Mouse (Mus musculus) thymus, adult 2 months (tissue): ENCODE data around the gene Dner. TPM values are rescaled to one million over a fixed set of nuclear protein-coding genes. Genes with fewer than 3 reads are reported as not detected.

Experiments used
- DNase-seq: peaks from one replicate; pipeline ENCODE4 v3.0.0; 2021
- H3K27ac ChIP-seq: fragments of 200-500 bp; 2 replicates; pipeline ENCODE4 v1.5.1; 2012; ENCODE audit warnings: low read length, control low read depth; ENCODE audit not compliant: control insufficient read depth, insufficient read depth
- H3K27me3 ChIP-seq: fragments of 200-500 bp; 2 replicates; pipeline ENCODE4 v1.6.1; 2012; ENCODE audit warnings: mild to moderate bottlenecking, low read length, moderate library complexity, mixed read lengths; ENCODE audit not compliant: control insufficient read depth, insufficient read depth
- H3K36me3 ChIP-seq: fragments of 200-500 bp; 2 replicates; pipeline ENCODE4 v1.6.1; 2012; ENCODE audit warnings: mild to moderate bottlenecking, low read length, moderate library complexity; ENCODE audit not compliant: control insufficient read depth, insufficient read depth
- H3K4me1 ChIP-seq: fragments of 200-500 bp; replicated peaks from 2 replicates; pipeline ENCODE4 v1.6.1; 2012; ENCODE audit warnings: low read length; ENCODE audit not compliant: control insufficient read depth, insufficient read depth
- H3K4me3 ChIP-seq: fragments of 200-500 bp; 2 replicates; pipeline ENCODE4 v1.5.1; 2012; ENCODE audit warnings: mild to moderate bottlenecking, low read length, control low read depth, moderate library complexity; ENCODE audit not compliant: control insufficient read depth, insufficient read depth
- CTCF ChIP-seq: fragments of 200-500 bp; IDR thresholded peaks from 2 replicates; pipeline ENCODE4 v1.5.1; 2012; ENCODE audit warnings: mild to moderate bottlenecking, control low read depth, low read length, moderate library complexity, borderline replicate concordance; ENCODE audit not compliant: control insufficient read depth, poor library complexity, insufficient read depth; ENCODE audit errors: extremely low read depth
- POLR2A ChIP-seq: fragments of 200-500 bp; IDR thresholded peaks from 2 replicates; pipeline ENCODE4 v1.6.1; 2012; ENCODE audit warnings: mild to moderate bottlenecking, low read length, control low read depth, moderate library complexity; ENCODE audit not compliant: control insufficient read depth, poor library complexity, insufficient read depth; ENCODE audit errors: extremely low read depth
- WGBS: fragments of 180-500 bp; shearing (Covaris S2); methylation state at CpG from one replicate; pipeline ENCODE4 v1.1.7; 2018; 5-methylcytosine and 5-hydroxymethylcytosine counted together
- polyA plus RNA-seq: library from polyadenylated mRNA; depleted of rRNA; stranded (reverse); fragments of >200 nt; gene quantifications from 2 replicates; pipeline ENCODE4 v1.2.3, GENCODE M21; 2012

Dner gene
- polyA plus RNA-seq, 1 experiment = 0.22 TPM

DNA sequence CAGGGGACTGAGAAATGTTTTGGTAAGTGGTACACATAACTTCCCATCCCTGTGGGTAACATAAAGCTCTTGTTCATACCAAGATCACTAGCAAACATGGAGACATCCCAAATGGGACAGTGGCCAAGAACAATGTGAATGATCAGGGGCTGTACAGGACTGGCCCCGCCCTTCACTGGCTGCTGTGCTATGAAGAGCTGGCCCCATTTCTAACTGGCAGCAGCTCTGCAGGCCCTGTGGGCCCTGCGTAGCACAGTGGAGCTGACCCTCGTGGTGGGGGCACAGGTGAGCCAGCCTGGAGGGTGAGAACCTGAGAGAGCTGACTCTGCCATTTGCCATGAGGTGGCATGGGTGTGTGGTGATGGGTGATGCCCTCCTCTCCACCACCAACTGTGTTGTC is 100.0 kb downstream of the Dner start:
- 76% methylated on average over 3 of the region's 3 CpGs for WGBS
- Histone ChIP-seq H3K4me3 (no peak overlapping the region), H3K27ac (no peak overlapping the region), H3K36me3 (no peaks in the 10 kb centered on the region), H3K4me1 (no peaks in the 10 kb centered on the region), H3K27me3 (no peaks in the 10 kb centered on the region)
- TF ChIP-seq CTCF (no peak), POLR2A (no peak)
- DNase-seq = no peak

DNA sequence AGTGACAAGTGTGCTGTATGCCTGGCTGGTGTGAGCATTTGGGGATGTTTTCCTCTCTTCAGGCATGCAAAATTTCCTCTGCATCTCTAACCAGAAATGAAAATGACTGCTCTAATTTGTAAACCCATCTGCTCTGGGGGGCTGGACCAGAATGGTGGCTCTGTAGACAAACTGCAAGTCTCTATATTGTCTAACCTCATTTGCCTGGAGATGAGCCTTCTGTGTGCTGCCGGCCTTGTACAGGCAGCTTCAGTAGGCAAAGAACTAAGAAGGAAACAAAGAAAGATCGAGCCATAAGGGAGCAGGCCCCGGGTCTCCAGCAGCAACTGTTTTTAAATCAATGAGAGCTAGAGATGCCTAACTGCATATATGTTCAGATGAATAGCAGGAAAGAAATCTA is 103.6 kb downstream of the Dner start:
- TF ChIP-seq POLR2A = no peak
- TF ChIP-seq CTCF = no peak
- DNase-seq = no peak
- Histone ChIP-seq H3K27ac (no peak overlapping the region), H3K4me3 (no peak overlapping the region), H3K27me3 (no peaks in the 10 kb centered on the region), H3K36me3 (no peaks in the 10 kb centered on the region), H3K4me1 (no peaks in the 10 kb centered on the region)
- 94% methylated on average over 3 of the region's 3 CpGs for WGBS

DNA sequence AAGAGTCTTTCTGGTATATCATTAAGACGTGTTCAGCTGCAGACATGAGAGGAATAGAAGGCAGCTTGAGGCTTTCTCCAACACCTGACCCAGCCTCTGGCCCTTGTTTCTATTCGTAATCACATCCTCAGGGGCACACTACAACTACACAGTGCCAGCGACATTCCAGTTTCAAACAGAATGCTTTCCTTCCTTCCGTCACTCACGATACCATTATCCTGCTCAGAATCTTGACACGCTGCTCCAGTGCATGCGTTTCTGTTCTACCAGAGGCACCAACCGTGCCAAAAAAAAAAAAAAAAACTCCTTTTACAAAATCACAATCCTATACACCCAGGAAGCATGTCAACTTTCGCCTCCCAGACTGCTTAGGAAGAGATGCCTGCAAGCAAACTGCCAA is 105.5 kb downstream of the Dner start:
- H3K4me1 ChIP-seq = no peaks in the 10 kb centered on the region
- 89% methylated on average over 9 of the region's 9 CpGs for WGBS
- TF ChIP-seq CTCF (no peak), POLR2A (no peak)
- no peak overlapping the region for H3K27ac ChIP-seq
- no peaks in the 10 kb centered on the region for H3K36me3 ChIP-seq
- H3K4me3 ChIP-seq = no peak overlapping the region
- no peak for DNase-seq
- no peaks in the 10 kb centered on the region for H3K27me3 ChIP-seq

DNA sequence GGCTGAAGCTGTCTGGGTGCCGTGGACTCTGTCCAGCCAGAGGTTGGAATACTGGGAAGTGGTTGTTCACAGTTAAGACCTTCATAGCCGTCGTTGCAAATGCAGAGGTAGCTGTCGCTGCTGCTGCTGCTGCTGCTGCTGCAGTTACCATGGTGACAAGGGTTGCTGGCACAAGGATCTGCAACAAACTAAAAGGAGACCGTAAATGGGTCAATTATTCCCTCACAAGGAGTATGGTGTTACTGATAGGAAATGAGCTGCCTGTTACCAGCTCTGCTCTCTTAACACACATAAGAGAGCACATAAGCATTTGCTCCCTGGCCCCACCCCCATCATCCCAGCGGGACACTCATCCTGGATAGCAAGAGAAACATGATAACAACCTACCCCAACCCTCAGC is 110.6 kb downstream of the Dner start:
- TF ChIP-seq POLR2A (no peak), CTCF (no peak)
- WGBS = 43% methylated on average over 6 of the region's 6 CpGs
- Histone ChIP-seq H3K27me3 (no peaks in the 10 kb centered on the region), H3K4me1 (no peaks in the 10 kb centered on the region), H3K27ac (no peak overlapping the region), H3K4me3 (no peak overlapping the region), H3K36me3 (no peaks in the 10 kb centered on the region)
- DNase-seq = no peak

DNA sequence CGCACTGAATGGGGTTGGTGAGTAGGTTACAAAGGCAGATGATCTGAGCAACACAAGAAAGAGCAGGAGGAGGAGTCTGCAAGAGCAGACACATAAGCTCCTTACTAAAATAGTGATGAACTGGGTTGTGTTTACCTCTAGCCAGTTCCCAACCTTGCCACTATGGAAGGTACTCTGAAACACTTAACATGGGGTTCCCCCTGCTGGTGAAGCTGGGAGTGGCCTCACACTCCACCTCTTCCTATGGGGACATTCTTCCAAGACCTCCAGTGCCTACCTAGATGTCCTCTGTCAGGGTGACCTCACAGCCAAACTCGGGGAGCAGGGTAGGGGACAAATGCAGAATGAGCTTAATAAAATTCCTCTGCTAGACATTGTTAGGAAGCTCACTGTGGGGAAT is 114.2 kb downstream of the Dner start:
- TF ChIP-seq CTCF = no peak
- no peak for TF ChIP-seq POLR2A
- no peak for DNase-seq

DNA sequence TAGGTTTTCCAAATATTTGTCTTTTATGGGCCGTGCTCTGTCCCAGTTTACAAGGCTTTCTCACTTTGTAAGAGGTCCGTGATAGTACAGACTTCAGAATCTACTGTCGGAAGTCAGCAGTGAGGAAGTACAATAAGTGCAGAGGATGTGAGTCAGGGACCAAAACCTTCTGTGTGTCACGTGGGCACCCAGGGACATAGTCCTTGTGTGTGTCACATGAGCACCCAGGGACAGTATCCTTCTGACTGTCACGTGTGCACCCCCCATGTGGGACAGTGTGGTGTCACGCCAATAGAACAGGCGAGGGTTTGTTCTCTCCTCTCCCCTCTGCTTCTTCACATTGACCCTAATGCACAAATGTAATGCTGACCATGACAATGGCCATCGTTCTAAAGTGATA is 134.2 kb downstream of the Dner start:
- H3K27ac ChIP-seq = no peak overlapping the region
- no peak overlapping the region for H3K4me3 ChIP-seq
- 60% methylated on average over 8 of the region's 8 CpGs for WGBS
- no peaks in the 10 kb centered on the region for H3K36me3 ChIP-seq
- no peak for TF ChIP-seq CTCF
- no peak for TF ChIP-seq POLR2A
- no peaks in the 10 kb centered on the region for H3K4me1 ChIP-seq
- no peaks in the 10 kb centered on the region for H3K27me3 ChIP-seq
- no peak for DNase-seq

More for the DNA sequence above, 114.2 kb downstream of the Dner start:
- no peak overlapping the region for H3K4me3 ChIP-seq
- no peak overlapping the region for H3K27ac ChIP-seq
- no peaks in the 10 kb centered on the region for H3K27me3 ChIP-seq
- 62% methylated on average over 2 of the region's 2 CpGs for WGBS
- H3K36me3 ChIP-seq = no peaks in the 10 kb centered on the region
- no peaks in the 10 kb centered on the region for H3K4me1 ChIP-seq

DNA sequence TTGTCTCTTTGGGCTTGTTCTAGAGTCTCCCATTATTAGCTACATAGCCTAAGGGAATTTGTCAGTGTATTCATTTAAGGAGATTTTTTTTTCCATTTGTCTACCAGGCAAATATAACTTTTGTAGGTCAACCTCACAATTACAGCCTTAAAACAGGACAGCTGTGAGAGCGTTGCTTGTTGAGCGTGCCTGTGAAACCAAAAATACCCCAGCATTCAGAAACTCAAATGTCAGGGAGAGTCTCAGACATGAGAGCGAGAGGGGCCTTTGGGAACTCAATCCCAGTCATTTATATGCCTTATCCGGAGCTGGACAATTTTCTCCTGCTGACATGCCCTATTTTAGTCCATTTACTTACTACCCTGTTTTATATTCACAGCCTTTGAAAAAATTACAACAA is 134.6 kb downstream of the Dner start:
- 93% methylated on average over 4 of the region's 4 CpGs for WGBS
- H3K4me1 ChIP-seq = no peaks in the 10 kb centered on the region
- H3K27ac ChIP-seq = no peak overlapping the region
- no peak for TF ChIP-seq CTCF
- TF ChIP-seq POLR2A = no peak
- no peak for DNase-seq
- no peaks in the 10 kb centered on the region for H3K36me3 ChIP-seq
- H3K27me3 ChIP-seq = no peaks in the 10 kb centered on the region
- no peak overlapping the region for H3K4me3 ChIP-seq
